In the genomic region with DNA sequence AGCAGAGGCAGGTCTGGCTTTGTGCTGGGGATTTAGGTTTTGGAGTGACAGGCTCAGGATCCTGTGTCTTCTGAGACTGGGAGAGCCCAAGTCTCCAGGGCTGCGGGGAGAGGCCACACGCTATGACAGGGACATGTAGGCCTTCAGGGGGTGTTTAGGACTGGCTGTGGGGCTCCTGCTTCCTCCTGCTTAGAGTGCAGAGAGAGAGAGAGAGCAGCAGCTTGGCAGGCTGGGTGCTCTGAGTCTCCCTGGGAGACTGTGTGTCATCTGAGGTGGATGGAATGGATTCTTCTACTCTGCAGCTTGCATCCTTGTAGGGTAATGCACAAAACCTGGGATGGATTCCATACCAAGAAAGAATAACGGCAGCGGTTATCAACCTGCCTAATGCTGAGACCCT, we compare ENCODE assay signal across 7 mouse cellular contexts.
A peak's percentile ranks its signal among the peaks of the same experiment; 100 is the strongest.
DNase-seq lines count a peak whose midpoint lies in the region; ATAC-seq lines count a peak whose summit lies in the region.

No protein-coding gene starts in this region.

- no peaks in the 10 kb centered on the region for H3K36me3 ChIP-seq in forebrain, embryonic 16.5 days (ENCODE audit: control insufficient read depth, insufficient read depth)
- H3K36me3 ChIP-seq in midbrain, embryonic 10.5 days: no peaks in the 10 kb centered on the region
- H3K36me3 ChIP-seq in stomach, embryonic 15.5 days: no peaks in the 10 kb centered on the region

- peak overlapping the region; percentile 36 for H3K4me3 ChIP-seq in forebrain, embryonic 16.5 days (replicated peaks; ENCODE audit: low read length)
- H3K4me3 ChIP-seq in midbrain, embryonic 10.5 days: peak overlapping the region; percentile 51
- 0 out of 2 replicates have a peak overlapping the region, but pooled peaks have one; percentile 15 for H3K4me3 ChIP-seq in stomach, embryonic 15.5 days (replicated peaks)

- ATAC-seq in forebrain, embryonic 16.5 days: peak; percentile 71
- ATAC-seq in stomach, embryonic 15.5 days (ENCODE audit: insufficient read depth, low FRiP score, low read depth): peak; percentile 60; the same call in 1 of the 2 replicates

- H3K27ac ChIP-seq in forebrain, embryonic 16.5 days (ENCODE audit: low read length): peak overlapping the region; percentile 98
- peak overlapping the region; percentile 96 for H3K27ac ChIP-seq in midbrain, embryonic 10.5 days (replicated peaks)
- peak overlapping the region; percentile 85 for H3K27ac ChIP-seq in stomach, embryonic 15.5 days

- no peaks in the 10 kb centered on the region for H3K27me3 ChIP-seq in forebrain, embryonic 16.5 days (replicated peaks; ENCODE audit: control insufficient read depth, insufficient read depth, low read length)
- H3K27me3 ChIP-seq in midbrain, embryonic 10.5 days (ENCODE audit: low read depth, poor library complexity, severe bottlenecking): peaks cover 8% of the 10 kb centered on the region
- no peaks in the 10 kb centered on the region; the same call in 1 of the 2 replicates for H3K27me3 ChIP-seq in stomach, embryonic 15.5 days (replicated peaks)

- under 1% methylated on average over 4 of the region's 4 CpGs for WGBS in forebrain, embryonic 16.5 days
- 18% methylated on average over 4 of the region's 4 CpGs for WGBS in midbrain, embryonic 10.5 days
- WGBS in stomach, embryonic 15.5 days: 13% methylated on average over 4 of the region's 4 CpGs

- DNase-seq in adrenal gland, adult 8-10 months: peak; percentile 30
- peak; percentile 74 to 75 for DNase-seq in cerebellum, adult 18-20 months
- peak; percentile 53 for DNase-seq in heart, postnatal 4 days
- DNase-seq in layer of hippocampus, postnatal 10 days (ENCODE audit: low spot score in 2 of 2): peak; percentile 52 to 64
- peak; percentile 80 for DNase-seq in midbrain, embryonic 10.5 days (ENCODE audit: low spot score)

- H3K4me1 ChIP-seq in forebrain, embryonic 16.5 days (replicated peaks; ENCODE audit: control insufficient read depth, insufficient read depth, low read length): peaks cover 35% of the 10 kb centered on the region
- H3K4me1 ChIP-seq in midbrain, embryonic 10.5 days: peaks cover 80% of the 10 kb centered on the region
- peaks cover 38% of the 10 kb centered on the region for H3K4me1 ChIP-seq in stomach, embryonic 15.5 days

- H3K9me3 ChIP-seq in forebrain, embryonic 16.5 days (ENCODE audit: control insufficient read depth, low read length): no peaks in the 10 kb centered on the region
- H3K9me3 ChIP-seq in midbrain, embryonic 10.5 days (replicated peaks): no peaks in the 10 kb centered on the region
- no peaks in the 10 kb centered on the region for H3K9me3 ChIP-seq in stomach, embryonic 15.5 days

- H3K9ac ChIP-seq in forebrain, embryonic 16.5 days (replicated peaks; ENCODE audit: low read depth, low read length): peak overlapping the region; percentile 63
- no peak overlapping the region for H3K9ac ChIP-seq in stomach, embryonic 15.5 days

- H3K4me2 ChIP-seq in forebrain, embryonic 16.5 days (ENCODE audit: low read length): peak overlapping the region; percentile 58
- H3K4me2 ChIP-seq in stomach, embryonic 15.5 days: peak overlapping the region; percentile 40; the same call in 1 of the 2 replicates

Comparison
In these comparisons a context has a peak if more than half of its experiments do, and no peak if none do; other contexts are left out.
1. Peak in every context shown above with its lines: DNase-seq, ATAC-seq, H3K4me3 ChIP-seq and H3K27ac ChIP-seq.
2. DNase-seq: peak in every context shown above with its lines; median percentile 80 in midbrain, embryonic 10.5 days; 74 in cerebellum, adult 18-20 months; 58 in layer of hippocampus, postnatal 10 days; 53 in heart, postnatal 4 days; 30 in adrenal gland, adult 8-10 months.